Mouse (Mus musculus) limb, embryonic 11.5 days (tissue): ENCODE measurements at regions not wholly inside any gene's neighbourhood (a gene's known extent, or its start where the extent isn't known, plus 50 kb on each side); places are given as distances from the start of the nearest gene placed in this dataset.

Experiments used
- ATAC-seq: fragments of 200-750 bp; cut with Nextera tagmentation; 2 replicates; pipeline ENCODE4 v1.8.0; 2017; ENCODE audit warnings: low read depth; ENCODE audit not compliant: insufficient number of reproducible peaks, low FRiP score, low TSS enrichment
- DNase-seq: peaks from one replicate; pipeline ENCODE4 v3.0.0-alpha.2; 2015; ENCODE audit warnings: low spot score
- H3K27ac ChIP-seq: fragments of 300-500 bp; sonication (generic); replicated peaks from 2 replicates; pipeline ENCODE4 v1.5.1; 2014; ENCODE audit warnings: low read depth, mild to moderate bottlenecking, low read length
- H3K27me3 ChIP-seq: fragments of 300-500 bp; sonication (generic); 2 replicates; pipeline ENCODE4 v1.6.1; 2014; ENCODE audit warnings: mild to moderate bottlenecking, low read length, mixed read lengths; ENCODE audit not compliant: control insufficient read depth, insufficient read depth
- H3K36me3 ChIP-seq: fragments of 300-500 bp; sonication (generic); 2 replicates; pipeline ENCODE4 v1.6.1; 2014; ENCODE audit warnings: mild to moderate bottlenecking, low read length, moderate library complexity, mixed read lengths; ENCODE audit not compliant: control insufficient read depth, insufficient read depth
- H3K4me1 ChIP-seq: fragments of 300-500 bp; sonication (generic); 2 replicates; pipeline ENCODE4 v1.6.1; 2014; ENCODE audit warnings: low read length, mixed read lengths; ENCODE audit not compliant: control insufficient read depth, insufficient read depth
- H3K4me2 ChIP-seq: fragments of 300-500 bp; sonication (generic); 2 replicates; pipeline ENCODE4 v1.6.1; 2014; ENCODE audit warnings: low read depth, mild to moderate bottlenecking, moderate library complexity; ENCODE audit not compliant: severe bottlenecking
- H3K4me3 ChIP-seq: fragments of 300-500 bp; sonication (generic); 2 replicates; pipeline ENCODE4 v1.5.1; 2014; ENCODE audit warnings: low read depth, low read length
- H3K9ac ChIP-seq: fragments of 300-500 bp; sonication (generic); 2 replicates; pipeline ENCODE4 v1.6.1; 2014; ENCODE audit warnings: mild to moderate bottlenecking, low read length
- H3K9me3 ChIP-seq: fragments of 300-500 bp; sonication (generic); 2 replicates; pipeline ENCODE4 v1.6.1; 2016; ENCODE audit warnings: low read length; ENCODE audit not compliant: control insufficient read depth
- WGBS: fragments of 180-500 bp; shearing (Covaris S2); extraction: QIAGEN DNeasy Blood & Tissue Kit; methylation state at CpG from one replicate; pipeline ENCODE4 v1.1.7; 2014; 5-methylcytosine and 5-hydroxymethylcytosine counted together

DNA sequence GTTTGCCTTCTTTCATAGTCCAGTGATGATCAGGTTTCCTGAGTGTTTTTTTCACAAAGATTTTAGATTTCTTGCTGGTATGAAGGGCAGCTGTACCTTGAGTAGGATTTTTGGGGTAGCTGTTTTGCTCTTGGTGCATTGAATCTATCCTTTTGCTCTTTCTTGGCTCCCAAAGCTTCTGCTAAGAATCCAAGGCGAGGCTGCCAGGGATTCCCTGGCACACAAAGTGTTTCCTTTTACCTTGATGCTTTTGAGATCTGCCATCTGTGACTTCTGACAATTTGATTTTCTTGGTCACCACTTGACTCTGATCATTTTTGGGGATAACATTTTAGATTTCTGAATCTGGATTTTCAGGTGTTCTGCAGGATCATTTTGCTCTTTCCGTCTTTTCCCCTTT, 144.3 kb upstream of the Ghitm start:
- Histone ChIP-seq H3K9me3 (no peaks in the 10 kb centered on the region), H3K9ac (no peak overlapping the region), H3K4me2 (no peak overlapping the region), H3K27ac (no peak overlapping the region), H3K4me3 (no peak overlapping the region), H3K27me3 (no peaks in the 10 kb centered on the region), H3K36me3 (no peaks in the 10 kb centered on the region), H3K4me1 (no peaks in the 10 kb centered on the region)
- no peak for DNase-seq
- no peak for ATAC-seq
- 77% methylated on average over 2 of the region's 2 CpGs for WGBS

GRCm38 (mm10) chr14:37276728-37277695, 141.9 kb upstream of the Ghitm start:
- H3K27me3 ChIP-seq, result no peaks in the 10 kb centered on the region
- no peaks in the 10 kb centered on the region for H3K36me3 ChIP-seq
- H3K4me1 ChIP-seq, result no peaks in the 10 kb centered on the region
- 58% methylated on average over 7 of the region's 7 CpGs for WGBS
- no peaks in the 10 kb centered on the region for H3K9me3 ChIP-seq
- DNase-seq (peak; percentile 24), ATAC-seq (no peak)
- no peak overlapping the region for H3K4me3 ChIP-seq
- no peak overlapping the region for H3K4me2 ChIP-seq
- no peak overlapping the region for H3K27ac ChIP-seq
- H3K9ac ChIP-seq, result no peak overlapping the region

- H3K9me3 ChIP-seq, result no peaks in the 10 kb centered on the region; the same call in 1 of the 2 replicates
- 78% methylated on average over 2 of the region's 2 CpGs for WGBS
- no peaks in the 10 kb centered on the region for H3K36me3 ChIP-seq
- H3K27ac ChIP-seq, result no peak overlapping the region
- DNase-seq (no peak), ATAC-seq (no peak)
- H3K4me2 ChIP-seq, result no peak overlapping the region
- H3K27me3 ChIP-seq, result no peaks in the 10 kb centered on the region
- H3K4me3 ChIP-seq, result no peak overlapping the region
- H3K4me1 ChIP-seq, result no peaks in the 10 kb centered on the region
- no peak overlapping the region for H3K9ac ChIP-seq
Measured at GRCm38 (mm10) chr14:37272063-37272462, 137.0 kb upstream of the Ghitm start.

DNA sequence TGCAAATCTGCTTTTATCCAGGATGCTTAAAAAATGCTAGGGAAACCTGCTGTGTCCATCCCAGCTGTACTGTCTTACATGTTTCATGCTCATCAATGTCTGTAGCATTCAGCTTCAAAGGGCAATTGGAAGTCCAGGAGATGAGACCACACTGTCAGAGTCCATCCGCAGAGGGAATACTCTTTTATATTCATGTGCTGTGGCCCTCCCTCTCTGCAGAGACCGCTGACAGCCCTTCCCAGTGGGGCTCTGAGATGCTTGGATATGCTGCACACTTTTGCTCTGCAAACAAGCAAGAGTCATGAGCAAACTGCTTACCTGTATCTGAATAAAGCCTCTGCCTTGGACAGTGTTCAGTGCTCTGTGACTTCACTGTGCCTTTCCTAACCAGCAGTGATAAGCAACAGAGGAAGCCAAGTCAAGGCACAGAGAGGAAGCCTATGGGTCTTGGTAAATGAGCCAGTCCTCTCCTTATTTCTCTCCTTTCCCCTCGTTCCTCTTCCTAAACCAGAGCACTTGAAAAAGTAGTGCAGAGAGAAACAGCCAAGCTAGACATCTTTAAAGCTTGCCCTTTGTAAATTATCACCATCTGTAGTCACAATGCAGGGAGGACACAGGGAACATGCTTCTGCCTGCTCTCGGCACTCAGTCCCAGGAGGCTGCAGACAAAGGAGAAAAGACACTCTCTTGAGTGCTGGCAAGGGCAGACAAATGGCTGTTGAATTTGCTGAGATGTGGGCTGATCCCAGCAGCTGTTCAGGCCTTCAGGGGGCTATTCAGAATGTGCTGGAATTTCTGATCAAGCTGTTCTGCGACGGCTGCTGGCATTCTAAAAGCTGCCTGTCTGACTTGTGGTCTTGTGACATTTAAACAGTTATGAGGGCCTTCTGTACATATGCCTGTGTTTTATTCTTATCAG, 136.2 kb upstream of the Ghitm start:
- no peak overlapping the region for H3K27ac ChIP-seq
- DNase-seq, result no peak
- H3K4me1 ChIP-seq, result no peaks in the 10 kb centered on the region
- H3K36me3 ChIP-seq, result no peaks in the 10 kb centered on the region
- WGBS, result 57% methylated on average over 6 of the region's 6 CpGs
- H3K4me3 ChIP-seq, result no peak overlapping the region
- no peak for ATAC-seq
- H3K9ac ChIP-seq, result no peak overlapping the region
- no peaks in the 10 kb centered on the region for H3K27me3 ChIP-seq
- no peak overlapping the region for H3K4me2 ChIP-seq
- H3K9me3 ChIP-seq, result no peaks in the 10 kb centered on the region; the same call in 1 of the 2 replicates

DNA sequence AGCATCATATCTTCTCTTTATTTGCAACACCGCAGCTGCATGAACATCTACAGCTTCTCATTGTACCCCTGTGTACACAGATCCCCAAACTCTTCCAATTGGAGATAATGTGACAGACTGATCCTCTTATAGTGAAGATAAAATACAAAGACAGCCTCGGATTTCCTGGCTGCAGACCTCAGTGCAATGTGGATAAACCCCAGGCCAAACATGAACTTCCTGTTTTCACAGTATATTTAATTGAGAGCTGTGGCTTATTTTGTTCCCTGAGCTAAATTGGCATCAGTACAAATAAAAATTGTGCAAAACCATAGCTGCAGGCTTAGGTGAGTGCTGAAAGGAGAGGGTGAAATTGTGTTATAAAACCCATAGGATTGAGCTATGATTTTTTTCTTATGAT, 134.8 kb upstream of the Ghitm start:
- Histone ChIP-seq H3K9me3 (no peaks in the 10 kb centered on the region; the same call in 1 of the 2 replicates), H3K4me2 (no peak overlapping the region), H3K4me3 (no peak overlapping the region), H3K4me1 (no peaks in the 10 kb centered on the region), H3K27ac (no peak overlapping the region), H3K27me3 (no peaks in the 10 kb centered on the region), H3K9ac (no peak overlapping the region), H3K36me3 (no peaks in the 10 kb centered on the region)
- 79% methylated on average over 2 of the region's 2 CpGs for WGBS
- DNase-seq (no peak), ATAC-seq (no peak)

GRCm38 (mm10) chr14:37238632-37239032, 103.6 kb upstream of the Ghitm start:
- H3K4me3 ChIP-seq, result no peak overlapping the region
- no peak overlapping the region for H3K4me2 ChIP-seq
- WGBS, result 48% methylated on average over 4 of the region's 4 CpGs
- DNase-seq (peak; percentile 74), ATAC-seq (peak; percentile 47; the same call in 1 of the 2 replicates)
- no peak overlapping the region for H3K9ac ChIP-seq
- H3K36me3 ChIP-seq, result no peaks in the 10 kb centered on the region
- H3K27me3 ChIP-seq, result no peaks in the 10 kb centered on the region
- H3K9me3 ChIP-seq, result no peaks in the 10 kb centered on the region
- H3K4me1 ChIP-seq, result no peaks in the 10 kb centered on the region
- no peak overlapping the region for H3K27ac ChIP-seq

GRCm38 (mm10) chr14:37237191-37237590, 102.1 kb upstream of the Ghitm start:
- H3K4me3 ChIP-seq, result no peak overlapping the region
- H3K4me1 ChIP-seq, result no peaks in the 10 kb centered on the region
- no peak overlapping the region for H3K9ac ChIP-seq
- WGBS, result 84% methylated on average over 5 of the region's 5 CpGs
- DNase-seq (no peak), ATAC-seq (no peak)
- H3K4me2 ChIP-seq, result no peak overlapping the region
- H3K36me3 ChIP-seq, result no peaks in the 10 kb centered on the region
- no peak overlapping the region for H3K27ac ChIP-seq
- no peaks in the 10 kb centered on the region for H3K27me3 ChIP-seq
- H3K9me3 ChIP-seq, result no peaks in the 10 kb centered on the region

- Histone ChIP-seq H3K4me2 (no peak overlapping the region), H3K27me3 (no peaks in the 10 kb centered on the region), H3K36me3 (no peaks in the 10 kb centered on the region), H3K4me3 (no peak overlapping the region), H3K9ac (no peak overlapping the region), H3K27ac (no peak overlapping the region), H3K9me3 (no peaks in the 10 kb centered on the region), H3K4me1 (no peaks in the 10 kb centered on the region)
- no peak for ATAC-seq
- no peak for DNase-seq
Measured at GRCm38 (mm10) chr14:37208256-37208655, 73.2 kb upstream of the Ghitm start.
